Mouse (Mus musculus) c-Kit-positive CD71-positive TER-119-positive erythroid progenitor cells, embryonic 14.5 days (primary cell): ENCODE results near the gene Araf.

Source experiments
- DNase-seq: peaks from one replicate; pipeline ENCODE4 v3.0.0-alpha.2; 2013; ENCODE audit warnings: low spot score

The Araf gene

GRCm38 (mm10) chrX:20848256-20848984, 50.8 kb downstream of the Araf start:
- DNase-seq = peak; percentile 90

- DNase-seq = no peak
These were observed 56.2 kb downstream of the Araf start for GRCm38 (mm10) chrX:20853794-20854193.

GRCm38 (mm10) chrX:20861453-20862104, 64.0 kb downstream of the Araf start:
- DNase-seq = no peak

GRCm38 (mm10) chrX:20862105-20863065, 64.8 kb downstream of the Araf start:
- no peak for DNase-seq

GRCm38 (mm10) chrX:20863161-20864101, 65.8 kb downstream of the Araf start:
- DNase-seq = no peak

GRCm38 (mm10) chrX:20868091-20868490, 70.5 kb downstream of the Araf start:
- DNase-seq = no peak

- DNase-seq = no peak
These were observed 71.6 kb downstream of the Araf start for GRCm38 (mm10) chrX:20869203-20869602.

GRCm38 (mm10) chrX:20869962-20870513, 72.4 kb downstream of the Araf start, which contains the start of gene Timp1:
Timp1 (plus strand) TSS chrX:20870166.
- no peak for DNase-seq

GRCm38 (mm10) chrX:20872928-20873500, 75.4 kb downstream of the Araf start:
- DNase-seq = no peak

- DNase-seq = no peak
These were observed 77.6 kb downstream of the Araf start for GRCm38 (mm10) chrX:20875241-20875640.

- DNase-seq = peak; percentile 29
These were observed 112.5 kb downstream of the Araf start for GRCm38 (mm10) chrX:20910074-20910473.
